ENCODE assay signal across 11 mouse cellular contexts in the genomic region with DNA sequence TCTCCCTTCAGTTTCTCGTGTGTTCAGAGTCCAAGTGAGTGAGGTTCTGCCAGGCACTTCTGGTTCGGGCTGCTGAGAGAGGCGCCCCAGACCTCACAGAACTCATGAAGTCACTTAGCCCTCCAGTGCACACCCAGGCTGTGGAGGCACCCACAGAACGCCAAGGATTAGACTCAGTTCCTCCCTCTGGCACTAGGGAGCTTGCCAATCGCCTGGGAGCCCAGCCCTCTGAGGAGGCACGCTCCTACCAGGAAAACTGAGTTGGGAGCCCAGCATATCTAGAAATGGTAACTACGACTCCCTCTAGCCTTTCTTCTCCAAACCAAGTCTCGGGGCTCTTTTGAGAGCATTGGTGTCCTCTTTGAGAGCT. TPM values are rescaled to one million over a fixed set of nuclear protein-coding genes. Genes with fewer than 3 reads are reported as not detected.
DNase-seq lines count a peak whose midpoint lies in the region; ATAC-seq and TF ChIP-seq lines count a peak whose summit lies in the region.
"Had no signal": no experiment of that assay in that cellular context is flagged by ENCODE, and none has a peak within 500 bp of the region (broad histone marks: within the 10 kb centered on the region; RNA-seq: fewer than 3 reads in every experiment).

No protein-coding gene starts in this region.

- H3K36me3 ChIP-seq in heart, embryonic 13.5 days: no peaks in the 10 kb centered on the region
- H3K36me3 ChIP-seq in lung, embryonic 16.5 days (ENCODE audit: control insufficient read depth, insufficient read depth, low read length): no peaks in the 10 kb centered on the region
- no peaks in the 10 kb centered on the region for H3K36me3 ChIP-seq in forebrain, embryonic 16.5 days (ENCODE audit: control insufficient read depth, insufficient read depth)

- no peaks in the 10 kb centered on the region for H3K9me3 ChIP-seq in heart, embryonic 13.5 days
- H3K9me3 ChIP-seq in lung, embryonic 16.5 days (ENCODE audit: control insufficient read depth, low read length): no peaks in the 10 kb centered on the region
- no peaks in the 10 kb centered on the region for H3K9me3 ChIP-seq in forebrain, embryonic 16.5 days (ENCODE audit: control insufficient read depth, low read length)

- intact Hi-C loops in heart, postnatal 36 days (cut with DNase I): no loop called here

- no peak overlapping the region for H3K4me3 ChIP-seq in heart, embryonic 13.5 days
- no peak overlapping the region for H3K4me3 ChIP-seq in lung, embryonic 16.5 days (ENCODE audit: low read length)
- no peak overlapping the region for H3K4me3 ChIP-seq in lung, adult 2 months (replicated peaks; ENCODE audit: extremely low read depth, low read depth, low read length)
- H3K4me3 ChIP-seq in forebrain, embryonic 16.5 days (replicated peaks; ENCODE audit: low read length): no peak overlapping the region
- H3K4me3 ChIP-seq in olfactory bulb, adult 2 months (ENCODE audit: insufficient read depth, low read depth, low read length): no peak overlapping the region

- H3K27me3 ChIP-seq in heart, embryonic 13.5 days (replicated peaks): no peaks in the 10 kb centered on the region
- H3K27me3 ChIP-seq in lung, embryonic 16.5 days (ENCODE audit: control insufficient read depth, insufficient read depth, low read depth, low read length): no peaks in the 10 kb centered on the region
- no peaks in the 10 kb centered on the region for H3K27me3 ChIP-seq in forebrain, embryonic 16.5 days (replicated peaks; ENCODE audit: control insufficient read depth, insufficient read depth, low read length)

- DNase-seq in heart, postnatal 36 days: no peak
- no peak for DNase-seq in lung, adult 2 months
- no peak for DNase-seq in spleen, postnatal 4 days (ENCODE audit: low spot score in 2 of 2)
- no peak for DNase-seq in right cerebral cortex, postnatal 4 days
- DNase-seq: kidney, postnatal 14 days; right cerebral cortex, postnatal 14 days; thymus, postnatal 14 days had no signal

- H3K4me2 ChIP-seq in heart, embryonic 13.5 days: no peak overlapping the region
- H3K4me2 ChIP-seq in lung, embryonic 16.5 days (ENCODE audit: low read depth, low read length): no peak overlapping the region
- H3K4me2 ChIP-seq in forebrain, embryonic 16.5 days (ENCODE audit: low read length): no peak overlapping the region

- no peak for TF ChIP-seq POLR2A in lung, adult 2 months (IDR thresholded peaks at IDR 0.05; ENCODE audit: borderline replicate concordance, extremely low read depth, low read depth, low read length)
- TF ChIP-seq POLR2A in olfactory bulb, adult 2 months (IDR thresholded peaks at IDR 0.05; ENCODE audit: insufficient read depth, low read depth, low read length): no peak

- no peak for TF ChIP-seq CTCF in lung, adult 2 months (IDR thresholded peaks at IDR 0.05; ENCODE audit: insufficient read depth, low read length)
- TF ChIP-seq CTCF in olfactory bulb, adult 2 months (IDR thresholded peaks at IDR 0.05; ENCODE audit: insufficient read depth, low read depth, low read length): no peak

- H3K4me1 ChIP-seq in heart, embryonic 13.5 days: peaks cover 45% of the 10 kb centered on the region
- H3K4me1 ChIP-seq in lung, embryonic 16.5 days (replicated peaks; ENCODE audit: control insufficient read depth, insufficient read depth, low read length): peaks cover 25% of the 10 kb centered on the region
- H3K4me1 ChIP-seq in lung, adult 2 months (ENCODE audit: control insufficient read depth, insufficient read depth, low read length): no peaks in the 10 kb centered on the region
- peaks cover 22% of the 10 kb centered on the region for H3K4me1 ChIP-seq in forebrain, embryonic 16.5 days (replicated peaks; ENCODE audit: control insufficient read depth, insufficient read depth, low read length)
- H3K4me1 ChIP-seq in olfactory bulb, adult 2 months (ENCODE audit: control insufficient read depth, insufficient read depth, low read length): peaks cover 24% of the 10 kb centered on the region

- H3K9ac ChIP-seq in heart, embryonic 13.5 days: no peak overlapping the region
- H3K9ac ChIP-seq in lung, embryonic 16.5 days (ENCODE audit: low read length): peak overlapping the region; percentile 36
- no peak overlapping the region for H3K9ac ChIP-seq in forebrain, embryonic 16.5 days (replicated peaks; ENCODE audit: low read depth, low read length)

- no peak for ATAC-seq in heart, embryonic 13.5 days (ENCODE audit: extremely low read depth, insufficient number of reproducible peaks, low FRiP score, low TSS enrichment)
- ATAC-seq in lung, embryonic 16.5 days (ENCODE audit: low read depth): peak; percentile 24
- ATAC-seq in forebrain, embryonic 16.5 days: 0 out of 2 replicates have a peak, but pooled peaks have one; percentile 12

- 59% methylated on average over 8 of the region's 8 CpGs for WGBS in heart, embryonic 13.5 days
- 43% methylated on average over 8 of the region's 8 CpGs for WGBS in lung, embryonic 16.5 days
- 63% methylated on average over 8 of the region's 8 CpGs for WGBS in lung, adult 2 months
- 61% methylated on average over 8 of the region's 8 CpGs for WGBS in forebrain, embryonic 16.5 days
- 64% methylated on average over 8 of the region's 8 CpGs for WGBS in olfactory bulb, adult 2 months

- peak overlapping the region; percentile 60 for H3K27ac ChIP-seq in heart, embryonic 13.5 days (replicated peaks)
- H3K27ac ChIP-seq in lung, embryonic 16.5 days (ENCODE audit: low read length): peak overlapping the region; percentile 93
- H3K27ac ChIP-seq in forebrain, embryonic 16.5 days (ENCODE audit: low read length): no peak overlapping the region; the same call in 1 of the 2 replicates
- 0 out of 2 replicates have a peak overlapping the region, but pooled peaks have one; percentile 7 for H3K27ac ChIP-seq in olfactory bulb, adult 2 months (ENCODE audit: insufficient read depth, low read depth, low read length)

RNA-seq across cellular contexts. Expression of a gene that starts 40.6 kb away (rescaled TPM):
- polyA plus RNA-seq in heart, embryonic 13.5 days (2015; fragmentation: Nextera tagmentation; extraction: Ambion mirVana): 103 and 130 TPM in 2 replicates
- total RNA-seq in heart, postnatal 36 days (2021): under 1 TPM; 0.22 to 1.00 TPM
- 702 and 746 TPM in 2 replicates for polyA plus RNA-seq in lung, embryonic 16.5 days (2015; fragmentation: Nextera tagmentation; extraction: Ambion mirVana)
- 0.42 and 0.44 TPM in 2 replicates for polyA plus RNA-seq in lung, adult 2 months (2012; rRNA removed)
- 21.2 and 34.2 TPM in 2 replicates for polyA plus RNA-seq in forebrain, embryonic 16.5 days (2015; fragmentation: Nextera tagmentation; extraction: Ambion mirVana)
- not detected in 2 replicates for polyA plus RNA-seq in olfactory bulb, adult 2 months (2012; ENCODE audit: insufficient read depth, insufficient read length, low replicate concordance, missing spikeins)

Comparison
In these comparisons a context has a peak if more than half of its experiments do, and no peak if none do; other contexts are left out.
1. RNA of a gene that starts 40.6 kb away (polyA plus RNA-seq): 702 to 746 TPM in lung, embryonic 16.5 days, 103 to 130 TPM in heart, embryonic 13.5 days and 21.2 to 34.2 TPM in forebrain, embryonic 16.5 days; 0.42 to 0.44 TPM in lung, adult 2 months and not detected in olfactory bulb, adult 2 months; every median in the first group is over 10 times any median in the second.